Mouse (Mus musculus) embryo, embryonic 11.5 days (tissue): ENCODE results near the gene Aip.

Source experiments
- DNase-seq: peaks from one replicate; pipeline ENCODE4 v3.0.0-alpha.2; 2012; ENCODE audit warnings: low read depth, low spot score

Aip gene

GRCm38 (mm10) chr19:4125741-4126696 lies at the start of gene Aip:
Aip (minus strand) TSS chr19:4125858.
- peak; percentile 94 for DNase-seq

DNA sequence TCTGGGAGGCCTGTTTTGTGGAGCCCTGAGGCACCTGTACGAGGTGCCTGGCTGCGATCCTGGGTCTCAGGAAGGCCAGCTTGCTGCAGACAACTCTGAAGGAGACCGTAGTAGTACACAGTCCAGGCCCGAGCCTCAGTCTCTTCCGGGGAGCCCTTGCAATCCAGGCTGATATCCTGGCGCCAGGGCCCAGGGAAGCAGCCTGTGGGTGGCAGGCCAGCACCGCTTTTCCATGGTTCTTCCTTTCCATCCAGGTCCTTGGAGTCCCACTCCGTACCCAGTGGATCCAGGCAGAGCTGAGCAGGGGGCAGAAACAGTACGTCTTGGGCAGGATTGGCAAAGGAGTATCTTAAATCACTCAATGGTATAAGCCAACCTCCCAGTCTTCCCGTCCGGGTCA lies 47.3 kb upstream of the Aip start:
- no peak for DNase-seq

GRCm38 (mm10) chr19:4171393-4172290 lies 46.0 kb upstream of the Aip start:
- DNase-seq: no peak

GRCm38 (mm10) chr19:4170723-4171392 lies 45.2 kb upstream of the Aip start:
- DNase-seq: no peak

- DNase-seq: no peak
Observed at GRCm38 (mm10) chr19:4169810-4170209, 44.2 kb upstream of the Aip start.

- peak; percentile 98 for DNase-seq
Observed at GRCm38 (mm10) chr19:4169378-4169784, 43.7 kb upstream of the Aip start.

DNA sequence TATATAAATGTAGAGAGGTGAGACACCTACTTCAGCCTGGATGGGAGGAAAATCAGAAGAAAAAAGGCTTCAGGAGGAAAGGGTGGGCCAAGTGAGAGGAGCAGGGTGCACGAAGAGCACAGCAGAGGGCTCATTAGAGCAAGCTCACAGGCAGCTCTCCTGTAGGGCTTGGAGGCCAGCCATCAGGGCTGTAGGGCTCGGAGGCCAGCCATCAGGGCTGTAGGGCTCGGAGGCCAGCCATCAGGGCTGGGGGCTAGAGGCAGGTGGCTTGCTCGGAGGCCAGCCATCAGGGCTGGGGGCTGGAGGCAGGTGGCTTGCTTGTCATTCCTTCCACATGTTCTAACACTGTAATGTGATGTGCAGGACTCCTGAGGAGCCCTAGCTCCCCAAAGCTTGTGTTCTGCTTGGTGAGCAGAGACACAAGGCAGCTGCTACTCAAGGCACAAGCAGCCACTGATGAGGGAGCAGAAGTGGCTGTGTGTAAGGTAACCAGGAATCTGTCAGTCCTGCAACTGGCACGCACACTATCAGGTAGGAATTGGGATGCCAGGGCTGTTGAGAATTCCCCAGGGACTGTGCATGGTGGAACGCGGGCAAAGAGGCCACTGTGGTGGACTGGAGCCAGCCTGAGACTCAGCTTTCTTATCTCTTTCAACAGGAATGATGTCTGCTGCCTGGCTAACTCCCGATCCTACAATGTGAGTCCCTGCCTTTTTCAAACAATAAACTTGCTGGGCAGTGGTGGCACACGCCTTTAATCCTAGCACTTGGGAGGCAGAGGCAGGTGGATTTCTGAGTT lies 41.2 kb upstream of the Aip start:
- DNase-seq: no peak

DNA sequence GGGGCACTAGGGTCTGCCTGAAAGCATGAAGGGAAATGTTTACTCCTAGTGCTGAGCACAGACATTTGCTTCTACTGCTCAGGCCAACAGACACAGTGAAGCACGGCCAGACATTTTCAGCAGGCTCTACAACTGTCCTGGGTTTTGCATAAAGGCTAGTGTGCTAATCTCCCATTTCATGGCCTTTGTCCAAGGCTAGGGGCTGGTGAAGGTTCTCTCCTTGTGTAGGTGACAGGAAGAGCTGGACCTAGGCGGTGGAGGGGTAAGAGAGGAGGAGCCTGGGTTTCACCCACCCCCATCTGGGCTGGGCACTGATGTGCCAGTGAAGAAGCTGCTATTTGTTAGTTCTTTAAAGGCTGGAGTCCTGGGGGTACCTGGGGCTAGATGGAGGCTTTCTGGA lies 39.1 kb upstream of the Aip start:
- no peak for DNase-seq

- DNase-seq: no peak
Observed at GRCm38 (mm10) chr19:4164100-4164499, 38.4 kb upstream of the Aip start.

DNA sequence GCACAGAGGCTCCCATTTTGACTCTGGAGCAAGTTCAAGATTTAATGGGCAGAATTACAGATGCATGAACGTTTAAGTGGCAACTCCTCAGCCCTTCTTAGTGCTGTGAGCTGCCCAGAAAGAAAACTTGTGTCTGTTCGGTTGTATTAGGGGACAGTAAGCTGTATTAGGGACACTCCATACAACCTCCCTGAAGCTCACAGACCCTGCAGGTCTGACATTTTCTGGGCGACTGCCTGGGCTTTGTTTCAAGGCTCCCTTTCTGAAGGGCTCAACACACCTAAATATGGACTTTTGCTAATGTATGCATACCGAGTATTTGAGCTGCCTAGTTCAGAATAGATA lies 37.9 kb upstream of the Aip start:
- DNase-seq: no peak

- DNase-seq: peak; percentile 86
Observed at GRCm38 (mm10) chr19:4162646-4163542, 37.2 kb upstream of the Aip start, which contains the start of gene Rps6kb2. Rps6kb2 (minus strand) TSS chr19:4163354.

GRCm38 (mm10) chr19:4159049-4159448 lies 33.4 kb upstream of the Aip start:
- DNase-seq: no peak

DNA sequence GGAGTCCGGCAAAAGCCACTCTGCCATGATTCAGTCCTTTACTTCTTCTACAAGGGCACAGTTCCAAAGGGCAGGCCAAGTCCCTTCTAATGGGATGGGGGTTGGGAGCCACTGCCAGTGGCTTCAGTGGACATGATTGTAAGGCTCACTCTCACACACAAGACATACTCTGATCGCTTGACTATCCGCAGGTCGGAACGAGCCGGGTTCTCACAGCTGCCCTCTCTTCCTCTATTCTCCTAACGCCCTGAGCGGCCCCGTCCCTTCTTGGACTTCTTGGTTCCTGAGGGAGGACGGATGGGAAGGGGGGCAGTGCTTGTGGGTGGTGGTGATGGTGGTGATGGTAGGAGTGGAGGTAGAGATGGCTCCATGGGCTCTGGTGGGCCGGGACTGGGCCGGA lies 31.1 kb upstream of the Aip start:
- no peak for DNase-seq

DNA sequence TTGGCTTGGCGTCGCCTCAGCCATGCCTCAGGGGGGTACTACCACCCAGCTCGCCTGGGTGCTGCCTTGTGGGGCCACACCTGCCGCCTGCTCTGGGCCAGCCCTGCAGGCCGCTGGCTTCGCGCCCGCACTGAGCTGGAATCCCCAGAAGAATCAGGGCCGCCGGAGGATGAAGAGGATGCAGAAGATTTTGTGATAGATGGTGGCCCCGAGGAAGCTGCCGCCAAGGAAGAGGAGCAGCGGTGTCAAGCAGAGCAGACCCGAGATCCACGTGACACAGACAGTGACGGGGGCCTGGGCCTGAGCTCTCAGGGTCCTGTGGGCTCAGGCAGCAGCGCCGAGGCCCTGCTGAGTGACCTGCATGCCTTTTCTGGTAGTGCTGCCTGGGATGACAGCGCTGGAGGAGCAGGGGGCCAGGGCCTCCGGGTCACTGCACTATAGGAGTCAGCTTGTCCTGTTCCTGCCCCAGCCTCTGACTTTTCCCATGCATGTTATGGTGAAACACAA lies 30.5 kb upstream of the Aip start:
- no peak for DNase-seq

GRCm38 (mm10) chr19:4155223-4156072 lies 29.8 kb upstream of the Aip start:
- no peak for DNase-seq

GRCm38 (mm10) chr19:4154437-4155222 lies 29.0 kb upstream of the Aip start:
- no peak for DNase-seq

GRCm38 (mm10) chr19:4153232-4153654 lies 27.6 kb upstream of the Aip start, which contains the start of gene Ptprcap:
Ptprcap (plus strand) TSS chr19:4153604.
- DNase-seq: no peak
